Mouse (Mus musculus): ENCODE data around the gene Thra.

Gene Thra

DNA sequence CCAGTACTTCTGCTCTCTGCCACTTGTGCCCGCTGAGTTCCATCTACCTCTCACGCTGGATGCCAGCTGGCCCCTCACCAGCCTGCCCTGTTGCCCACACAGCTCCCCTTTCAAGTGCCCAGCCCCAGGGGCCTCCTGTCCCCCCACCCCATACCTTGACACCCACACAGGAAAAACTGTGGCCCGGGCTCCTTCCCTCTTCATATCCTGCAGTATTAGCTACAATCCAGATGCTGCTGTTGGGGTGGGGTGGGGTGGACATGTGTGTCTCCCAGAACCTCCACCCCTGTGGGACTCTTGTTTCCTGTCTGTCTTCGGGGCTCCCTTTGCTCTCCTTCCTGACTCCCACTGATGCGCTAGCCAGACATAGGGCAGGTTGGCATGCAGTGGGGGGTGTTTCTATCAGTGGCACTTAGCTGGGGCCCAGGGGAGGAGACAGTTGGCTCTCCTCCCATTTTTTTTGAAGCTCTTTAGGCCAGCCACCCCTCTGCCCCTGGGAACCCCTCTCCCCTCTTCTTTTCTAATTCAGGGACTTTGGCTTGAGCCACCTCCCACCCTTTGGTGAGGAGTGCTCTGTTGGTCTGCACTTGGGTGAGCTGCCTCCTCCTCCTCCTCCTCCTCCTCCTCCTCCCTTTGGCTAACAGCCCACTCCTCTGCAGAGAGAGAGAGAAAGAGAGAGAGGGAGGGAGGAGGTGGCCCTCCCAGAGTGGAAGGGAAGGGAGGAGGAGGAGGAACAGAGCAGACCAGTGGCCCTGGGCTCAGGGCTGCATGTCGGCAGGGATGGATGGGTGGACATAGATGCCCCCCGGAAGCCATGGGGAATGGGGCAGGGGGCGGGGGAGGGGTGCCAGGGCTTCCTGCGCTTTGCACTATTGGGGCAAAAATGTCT, 25.2 kb downstream of the Thra start:
- DNase-seq: peak; percentile 66

DNA sequence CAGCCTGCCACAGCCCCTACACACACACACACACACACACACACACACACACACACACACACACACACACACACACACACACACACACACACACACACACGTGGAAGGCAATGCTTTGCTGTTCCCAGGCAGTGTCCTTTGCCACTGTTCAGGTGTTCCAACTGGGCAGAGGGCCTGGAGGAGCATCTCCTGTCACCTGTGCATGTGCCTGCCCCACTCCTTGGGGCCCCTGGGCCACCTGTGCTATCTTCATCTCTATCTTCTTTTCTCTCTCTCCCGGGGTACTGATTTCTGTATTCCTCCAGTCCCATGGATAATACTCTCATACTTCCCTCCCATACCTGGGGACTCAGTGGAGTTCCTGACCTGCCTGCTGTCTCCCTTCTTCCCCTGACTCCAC, 25.9 kb downstream of the Thra start:
- DNase-seq: peak; percentile 58

DNA sequence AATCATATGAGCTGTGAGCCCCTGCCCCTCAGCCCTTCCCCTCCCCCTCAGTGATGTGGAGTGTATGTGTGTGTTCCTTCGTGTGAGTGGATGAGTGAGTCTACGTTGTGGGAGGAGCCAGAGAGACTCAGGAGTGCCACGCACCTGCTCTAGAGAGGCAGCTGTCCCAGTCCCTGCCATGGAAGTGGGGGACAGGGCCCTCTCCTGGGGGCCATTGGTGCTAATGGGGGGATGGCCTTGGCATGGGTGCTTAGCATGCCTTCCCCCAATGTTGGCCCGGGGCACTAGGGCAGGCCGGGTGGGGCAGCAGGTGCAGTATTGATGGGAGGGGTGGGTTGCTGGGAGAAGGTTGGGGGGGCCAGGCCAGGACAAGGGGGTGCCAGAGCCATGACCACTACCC, 26.4 kb downstream of the Thra start:
- DNase-seq: peak; percentile 70

DNA sequence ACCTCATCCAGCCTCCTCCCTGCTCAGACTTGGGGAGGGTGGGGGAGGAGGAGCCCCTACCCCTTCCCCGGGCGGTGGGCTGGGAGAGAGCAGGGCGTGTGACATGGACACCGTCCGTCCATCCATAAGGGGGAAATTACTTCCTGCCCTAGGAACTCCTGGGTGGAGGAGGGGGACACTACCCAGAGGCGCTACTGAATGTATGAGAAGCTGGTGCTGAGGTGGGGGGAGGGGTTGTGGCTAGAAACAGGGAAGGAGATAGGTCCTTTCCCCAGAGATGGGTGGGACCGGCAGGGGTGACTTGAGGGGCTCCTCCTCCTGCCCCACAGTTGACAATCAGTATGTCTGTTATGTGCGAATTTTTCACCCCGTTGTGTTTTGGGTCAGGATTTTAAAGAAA, 26.8 kb downstream of the Thra start:
- DNase-seq: peak; percentile 75

DNA sequence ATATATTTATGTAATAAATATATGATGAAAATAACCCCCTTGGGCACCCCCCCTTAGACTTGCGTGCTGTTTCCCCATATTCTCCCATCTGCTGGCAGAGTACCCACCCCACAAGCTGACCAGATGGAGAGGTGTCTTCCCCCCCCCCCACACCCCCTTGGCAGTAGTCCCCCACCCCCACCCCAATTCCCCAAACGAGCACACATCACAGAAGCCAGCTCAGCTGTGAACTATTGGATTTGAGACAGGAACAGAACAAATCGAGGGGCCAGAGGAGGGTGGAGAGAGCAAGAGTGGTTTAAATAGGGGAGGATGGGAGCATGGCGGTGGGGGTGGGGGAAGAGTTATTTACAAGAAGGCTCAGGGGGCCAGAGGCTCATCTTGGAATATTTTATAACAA, 27.3 kb downstream of the Thra start:
- DNase-seq: no peak

DNA sequence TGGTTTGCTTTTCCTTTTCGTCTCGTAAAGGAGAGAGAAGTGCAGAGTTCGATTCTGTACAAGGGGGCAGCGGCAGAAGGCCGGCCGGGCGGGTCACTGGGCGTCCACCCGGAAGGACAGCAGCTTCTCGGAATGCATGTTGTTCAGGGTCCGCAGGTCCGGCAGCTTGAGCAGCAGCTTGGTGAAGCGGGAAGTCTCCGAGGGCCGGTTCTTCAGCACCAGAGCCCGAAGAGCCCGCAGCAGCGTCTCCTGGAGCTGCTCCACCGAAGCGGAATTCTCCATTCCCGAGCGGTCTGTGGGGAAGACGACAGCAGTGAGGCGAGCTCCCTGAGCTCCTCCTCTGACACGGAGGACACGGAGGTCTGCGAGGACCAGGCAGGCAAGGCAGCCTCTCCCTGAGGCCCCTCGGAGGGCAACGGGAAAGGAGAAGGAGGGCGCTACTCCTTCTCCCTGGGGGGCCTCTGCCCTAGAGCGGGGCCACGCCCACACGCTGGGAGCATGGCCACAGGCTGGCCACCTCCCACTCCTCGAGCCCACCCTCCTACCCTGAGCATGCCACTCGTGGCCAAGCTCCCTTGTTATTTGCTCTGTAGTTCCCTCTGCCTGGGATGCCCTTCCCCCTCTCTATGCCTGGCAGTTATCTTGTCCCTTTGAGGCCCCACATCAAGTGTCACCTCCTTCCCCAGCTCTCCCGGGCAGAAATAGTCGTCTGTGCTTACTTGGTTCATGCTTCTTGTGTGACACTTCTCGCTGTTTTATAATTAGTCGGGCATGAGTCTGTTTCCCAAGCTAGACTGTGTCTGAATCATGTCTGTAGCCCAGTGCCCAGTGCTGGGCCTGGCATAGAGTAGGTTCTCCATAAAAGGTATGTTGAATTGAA, 27.9 kb downstream of the Thra start:
- DNase-seq: peak; percentile 65

DNA sequence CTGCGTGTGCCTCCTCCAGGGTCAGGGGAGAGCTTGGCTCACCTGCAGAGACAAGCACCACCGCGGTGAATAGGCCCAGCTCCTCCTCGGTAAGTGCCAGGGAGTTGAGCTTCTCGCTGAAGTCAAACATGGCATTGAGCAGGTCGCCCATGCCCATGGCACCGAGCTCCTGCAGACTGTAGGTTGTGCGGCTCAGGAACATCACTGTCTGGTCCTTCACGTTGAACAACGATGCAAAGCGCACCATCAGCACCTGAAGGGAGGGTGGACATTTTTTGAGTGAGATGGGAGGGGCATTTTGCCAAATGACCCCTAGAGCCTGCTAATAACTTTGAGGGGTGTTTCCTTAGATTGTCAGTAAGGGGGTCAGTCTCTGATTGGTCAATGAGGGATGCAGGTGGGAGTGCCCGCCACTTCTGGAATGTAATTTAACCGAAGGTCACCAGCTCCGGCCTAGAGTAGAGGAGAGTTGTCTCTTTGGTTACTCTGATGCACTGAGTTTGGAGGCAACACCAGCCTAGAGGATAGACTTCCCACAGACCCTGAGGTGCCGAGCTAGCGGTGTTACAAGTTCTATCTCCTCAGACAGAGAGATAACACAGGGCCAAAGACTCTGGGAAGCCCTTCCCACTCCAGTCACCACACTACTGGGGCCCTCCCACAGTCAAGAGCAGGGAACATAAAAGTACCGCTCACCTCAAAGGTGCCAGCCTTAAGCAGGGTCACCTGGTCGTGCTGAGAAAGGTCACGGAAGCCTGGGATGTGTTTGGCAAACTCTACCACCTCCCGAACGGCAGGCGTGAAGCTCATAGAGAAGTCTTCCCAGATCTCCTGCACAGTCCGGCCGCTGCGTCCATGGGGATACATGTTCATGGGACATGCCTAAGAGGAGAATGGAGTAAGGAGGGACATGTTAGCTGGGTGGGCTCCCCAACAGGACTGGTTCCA, 28.8 kb downstream of the Thra start:
- DNase-seq: peak; percentile 64

DNA sequence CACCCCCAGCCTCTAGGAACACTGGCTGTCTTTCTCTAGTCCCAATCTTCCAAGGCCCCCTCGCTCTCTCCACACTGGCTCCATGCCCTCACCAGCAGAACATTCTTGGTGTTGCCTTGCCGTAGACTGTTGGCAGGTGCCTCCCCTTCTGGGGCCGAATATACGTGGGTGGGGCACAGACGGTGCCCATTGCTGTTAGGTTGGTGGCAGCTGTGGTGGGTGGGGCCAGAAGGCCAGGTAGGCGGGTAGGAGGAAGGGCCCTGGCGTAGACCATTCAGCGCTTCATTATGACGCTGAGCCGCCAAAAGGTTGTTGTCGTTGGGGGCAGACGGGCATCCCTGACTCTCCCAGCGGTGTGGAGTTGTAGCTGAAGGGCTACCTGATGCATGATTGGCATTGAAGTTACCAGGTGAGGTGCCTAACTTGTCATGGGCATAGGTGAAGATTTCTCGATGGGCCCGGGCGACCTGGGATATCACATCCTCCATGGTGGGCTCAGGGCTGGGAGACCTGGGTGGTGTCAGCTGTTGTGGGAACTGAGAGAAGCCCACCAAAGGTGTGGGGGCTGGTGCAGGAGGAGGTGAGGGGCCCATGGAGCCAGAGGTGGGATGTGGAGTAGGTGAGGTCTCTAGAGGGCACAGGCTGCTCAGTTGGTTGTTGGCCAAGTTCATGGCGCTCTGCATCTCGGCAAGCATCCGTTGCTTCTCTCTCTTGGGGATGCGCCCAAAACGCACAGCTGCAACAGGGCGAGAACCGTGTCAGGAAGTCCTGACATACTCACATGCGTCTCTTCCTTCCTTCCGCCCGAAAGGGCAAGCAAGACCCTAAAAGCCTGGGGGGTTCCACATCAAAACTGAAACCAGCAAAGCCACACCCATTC, 29.9 kb downstream of the Thra start:
- DNase-seq: peak; percentile 78

DNA sequence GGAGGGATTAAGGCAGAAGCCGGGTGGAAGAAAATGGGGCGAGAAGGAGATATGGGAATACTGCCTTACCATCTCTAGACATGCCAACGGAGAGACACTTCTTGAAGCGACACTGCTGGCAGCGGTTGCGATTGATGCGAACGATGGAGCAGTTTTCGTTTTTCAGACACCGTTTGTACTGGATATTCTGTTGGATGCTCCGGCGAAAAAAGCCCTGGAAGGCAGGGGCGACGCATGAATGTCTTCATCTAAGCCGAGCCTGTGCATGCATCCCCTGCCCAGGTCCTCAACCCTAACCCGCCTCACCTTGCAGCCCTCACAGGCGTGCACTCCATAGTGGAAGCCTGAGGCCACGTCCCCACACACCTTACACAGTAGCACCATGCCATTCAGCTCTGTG, 30.7 kb downstream of the Thra start:
- DNase-seq: no peak

DNA sequence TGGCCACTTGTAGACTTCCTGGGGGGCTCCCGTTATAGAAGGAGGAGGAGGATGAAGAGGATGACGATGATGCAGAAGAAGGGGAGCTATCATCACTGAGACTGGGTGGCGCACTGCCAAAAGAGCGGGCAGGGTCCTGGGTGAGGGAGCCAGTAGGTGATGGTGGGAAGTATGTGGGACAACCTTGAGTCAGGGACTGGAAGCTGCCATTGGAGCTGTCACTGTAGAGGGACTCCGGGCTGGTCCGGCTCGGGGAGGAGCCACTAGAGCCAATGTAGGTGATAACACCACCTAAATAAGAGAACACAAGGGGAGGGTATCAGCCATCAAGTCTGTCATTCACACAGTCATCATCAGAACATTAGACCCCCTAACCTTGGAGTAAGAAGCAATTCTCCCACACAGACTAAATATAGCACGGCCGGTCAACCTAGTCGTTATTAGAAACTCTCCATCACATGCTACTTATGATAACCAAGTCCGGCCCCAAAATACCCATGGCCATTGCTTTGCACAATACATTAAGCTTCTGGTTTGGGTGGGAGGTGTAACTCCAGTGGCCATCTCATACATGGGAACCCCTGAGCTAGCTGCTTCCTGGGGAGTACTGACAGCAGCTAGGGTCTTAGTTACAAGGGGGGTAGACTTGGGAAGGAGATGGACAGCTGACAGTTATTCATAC, 31.5 kb downstream of the Thra start:
- peak; percentile 81 for DNase-seq

DNA sequence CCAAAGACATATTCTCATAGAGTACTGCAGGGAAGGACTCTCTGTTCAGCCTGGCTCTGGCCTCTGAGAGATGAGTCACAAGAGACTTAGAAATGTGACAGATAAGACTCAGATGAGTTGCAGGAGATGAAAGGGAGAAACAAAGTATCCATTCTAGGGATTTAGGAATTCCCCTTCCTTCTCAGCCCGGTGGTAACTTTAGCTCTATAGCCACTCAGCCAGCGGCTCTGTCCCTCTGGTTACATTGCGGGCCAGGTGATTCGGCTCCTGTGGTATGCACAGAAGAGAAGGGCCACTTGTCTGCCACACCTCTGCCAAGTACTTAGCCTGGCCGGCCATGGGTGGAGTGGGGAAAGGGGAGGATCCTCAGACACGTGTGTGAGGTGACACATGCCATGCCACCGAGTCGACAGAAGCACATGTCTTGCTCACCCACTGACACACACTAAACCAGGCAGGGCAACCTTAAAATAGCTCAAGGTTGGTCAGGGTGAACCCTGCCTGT, 32.3 kb downstream of the Thra start:
- DNase-seq: peak; percentile 84

DNA sequence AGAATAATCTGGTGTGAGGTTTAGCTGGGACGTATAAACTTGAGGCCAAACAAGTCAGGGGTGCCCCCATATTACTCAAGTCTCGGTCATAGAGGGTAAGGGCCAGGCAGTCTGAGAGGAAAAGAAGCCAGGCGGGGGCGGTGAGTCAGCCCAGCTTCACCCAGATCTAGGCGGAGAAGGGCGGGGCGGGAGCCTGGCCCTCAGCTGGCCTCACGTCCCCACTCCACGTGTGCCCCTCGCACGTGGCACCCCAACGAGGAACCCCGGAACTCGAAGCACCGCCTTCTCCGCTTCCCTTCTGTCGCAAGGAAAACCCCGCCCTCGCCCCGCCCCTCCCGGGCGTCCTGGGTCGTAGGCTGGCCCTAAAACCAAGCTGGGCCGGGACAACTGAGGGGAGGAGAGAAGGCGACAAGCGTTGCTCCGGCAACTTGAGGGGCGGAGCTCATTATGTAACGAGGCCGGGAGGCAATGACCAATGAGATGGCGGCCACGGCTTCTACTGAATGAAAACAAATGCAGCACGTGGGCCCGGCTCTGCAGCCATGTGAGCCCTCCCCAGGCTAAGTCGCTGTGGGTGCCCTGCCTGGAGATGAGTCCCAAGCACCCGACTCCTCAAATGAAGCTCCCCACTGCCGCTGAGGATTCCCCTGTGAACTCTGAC, 33.3 kb downstream of the Thra start:
- DNase-seq: peak; percentile 100

DNA sequence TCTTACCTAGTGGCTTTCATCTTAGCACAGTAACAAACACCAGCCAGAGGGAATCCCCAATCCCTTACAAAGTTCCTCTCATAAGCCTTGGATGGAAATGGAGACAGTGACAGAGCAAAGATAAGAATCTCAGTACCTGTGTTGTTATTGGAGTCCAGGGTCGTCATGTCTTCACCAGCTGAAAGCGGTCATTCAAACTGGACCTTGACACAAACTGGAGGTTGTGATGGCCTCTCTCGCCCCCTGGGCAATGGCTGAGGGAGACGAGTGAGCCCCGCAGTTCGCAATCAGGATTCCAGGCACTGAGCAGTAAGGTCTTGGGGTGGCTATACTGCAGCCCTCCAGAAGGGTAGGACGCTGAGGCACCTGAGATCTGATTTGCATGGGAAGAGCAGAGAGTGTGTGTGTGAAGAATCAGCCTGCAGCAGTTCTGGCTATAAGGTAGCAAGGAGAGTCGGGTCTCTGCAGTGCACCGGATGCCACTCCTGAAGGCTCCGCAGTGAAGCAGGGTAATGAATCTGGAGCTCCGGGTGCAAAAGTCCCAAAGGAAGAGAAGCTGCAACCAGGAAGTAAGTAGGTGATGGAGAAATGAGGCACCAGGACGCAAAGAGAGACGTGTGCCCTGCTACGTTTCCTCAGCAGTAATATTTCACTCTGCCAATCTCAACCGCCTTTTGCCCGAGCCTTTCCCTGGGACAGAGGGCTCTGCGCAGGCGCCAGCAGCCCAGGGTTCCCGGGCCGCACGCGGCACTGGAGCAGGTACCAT, 34.3 kb downstream of the Thra start, which contains the start of gene Nr1d1:
TSS of gene Nr1d1 (minus strand) at position 752 of the 766 bp plus-strand sequence.
- no peak for DNase-seq

DNA sequence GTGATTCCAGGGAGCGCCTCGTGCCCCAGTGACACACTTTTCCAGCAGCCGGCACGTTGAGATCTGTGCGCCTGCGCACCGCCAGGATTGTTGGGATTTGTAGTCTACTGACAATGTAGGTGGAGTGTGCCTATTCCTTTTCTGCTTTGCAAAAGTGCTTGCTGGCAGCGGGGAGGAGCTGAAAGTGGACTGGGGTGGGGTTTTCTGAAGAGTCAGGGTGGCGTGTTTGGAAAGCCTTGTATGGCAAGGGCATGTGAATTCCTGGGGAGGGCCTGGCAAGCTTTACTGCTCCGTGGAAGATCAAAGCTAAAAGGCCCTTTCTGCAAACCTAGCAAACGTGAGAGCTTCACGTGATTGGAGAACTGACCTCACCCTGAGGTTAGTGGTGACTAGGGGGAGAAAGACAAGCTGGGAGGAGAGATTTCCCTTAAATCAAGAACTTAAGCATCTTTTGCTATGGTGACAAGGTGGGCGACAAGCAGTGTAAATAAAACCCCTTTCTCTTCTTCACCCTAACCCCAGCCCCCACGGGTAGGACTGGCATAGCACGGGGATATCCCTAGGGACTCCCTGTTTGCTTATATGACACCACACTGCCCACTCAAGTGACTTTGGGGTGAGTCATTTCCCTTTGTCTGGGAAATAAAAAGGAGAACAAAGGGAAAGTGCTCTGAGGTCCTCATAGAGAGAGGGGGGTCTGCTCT, 35.1 kb downstream of the Thra start:
- peak; percentile 100 for DNase-seq

DNA sequence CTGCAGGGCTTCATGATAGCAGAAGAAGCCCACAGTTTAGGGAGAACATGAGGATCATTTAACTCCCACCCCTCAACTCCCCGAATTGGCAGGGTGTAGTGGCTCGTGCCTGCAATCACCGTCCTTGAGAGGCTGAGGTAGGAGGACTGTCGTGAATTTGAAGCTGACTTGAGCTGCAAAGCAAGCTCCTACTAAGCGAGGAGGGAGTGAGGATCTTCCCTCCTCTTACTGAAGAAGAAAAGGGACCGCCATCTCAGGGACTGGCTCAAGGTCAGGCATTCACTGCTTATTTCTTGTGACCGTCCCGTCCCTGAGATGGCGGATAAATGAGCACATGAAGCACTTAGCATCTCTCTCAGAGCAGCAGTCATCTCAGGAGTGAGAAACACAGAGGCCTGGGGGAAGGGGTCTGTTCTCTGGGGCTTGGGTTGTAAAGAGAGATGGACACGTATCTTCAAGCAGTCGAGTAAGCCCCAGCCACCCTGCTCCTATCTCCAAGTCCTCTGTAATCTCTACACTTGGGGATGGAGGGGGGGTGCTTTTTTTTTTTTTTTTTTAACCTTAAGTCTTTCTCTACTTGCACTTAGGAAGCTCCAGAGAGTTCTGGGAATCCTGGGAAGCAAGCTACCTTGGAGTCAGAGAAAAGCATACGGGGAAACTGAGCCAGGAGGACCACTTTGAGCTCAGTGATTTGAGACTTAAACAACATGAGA, 35.8 kb downstream of the Thra start:
- no peak for DNase-seq

DNA sequence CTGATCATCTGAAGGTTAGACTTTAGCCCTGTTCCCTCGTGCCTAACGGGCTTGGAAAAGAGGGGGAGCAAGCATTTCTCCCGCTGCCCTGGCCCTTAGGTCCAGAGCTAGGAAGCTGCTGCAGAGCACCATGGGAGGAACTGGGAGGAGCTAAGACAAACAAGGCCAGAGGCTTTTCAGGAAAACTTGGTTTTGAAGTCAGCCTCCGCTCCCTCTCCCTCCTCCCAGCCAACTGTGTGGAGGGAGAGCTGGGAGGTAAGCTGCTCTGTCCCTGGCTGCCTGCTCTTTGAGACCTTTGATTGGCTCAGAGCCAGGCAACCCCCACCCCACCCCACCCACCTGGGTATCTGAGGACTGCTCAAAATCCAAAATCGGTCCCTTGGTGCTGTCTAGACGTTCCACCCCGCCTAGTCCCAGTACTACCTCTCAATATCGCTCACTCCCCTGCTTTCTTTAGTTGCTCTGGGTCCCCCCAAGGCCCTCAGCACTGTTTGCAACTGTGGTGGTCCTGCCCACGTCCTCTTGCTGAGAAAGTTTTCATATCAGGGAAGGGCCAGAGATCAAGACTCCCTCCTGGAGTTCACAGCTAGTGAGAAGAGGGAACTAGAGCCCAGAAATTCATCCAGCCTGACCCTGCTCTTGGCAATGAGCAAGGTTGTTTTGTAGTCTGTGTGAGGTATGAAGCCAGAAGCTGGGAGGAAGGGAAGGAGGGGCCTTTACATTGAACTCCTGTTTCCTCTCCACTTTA, 36.6 kb downstream of the Thra start:
- DNase-seq: peak; percentile 63

DNA sequence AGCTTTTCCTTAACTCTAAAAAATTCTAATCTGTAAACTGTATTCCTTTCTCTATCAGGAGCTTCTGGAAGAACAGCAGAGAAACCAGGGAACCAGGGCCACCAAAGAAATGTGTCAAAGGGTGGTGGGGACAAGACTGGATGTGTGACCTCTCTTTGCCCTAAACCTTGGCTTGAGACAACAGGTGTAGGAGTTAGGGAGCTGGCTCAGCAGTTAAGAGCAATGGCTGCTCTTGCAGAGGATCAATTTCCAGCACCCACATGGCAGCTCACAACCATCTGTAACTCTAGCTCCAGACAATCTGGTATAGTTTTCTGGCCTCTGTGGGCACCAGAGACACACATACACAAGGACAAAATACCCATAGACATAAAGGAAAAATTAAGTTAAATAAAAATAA, 37.5 kb downstream of the Thra start:
- DNase-seq: no peak

Measured in cerebellum, adult 9-11 months (tissue).